Mouse (Mus musculus) kidney, adult 2 months (tissue): ENCODE measurements at regions not wholly inside any gene's neighbourhood (a gene's known extent, or its start where the extent isn't known, plus 50 kb on each side); places are given as distances from the start of the nearest gene placed in this dataset.
"Not testable (repeated sequence)": the region's sequence is repeated elsewhere in the genome, so short reads cannot be mapped to it uniquely, and the experiment has no call there.

Source experiments
- CTCF ChIP-seq: fragments of 200-500 bp; conservative IDR thresholded peaks from 2 replicates; pipeline ENCODE4 v1.5.1; 2011; ENCODE audit warnings: low read depth, mild to moderate bottlenecking, control low read depth, low read length, moderate library complexity, mixed read lengths; ENCODE audit not compliant: insufficient read depth, insufficient read length
- POLR2A ChIP-seq: fragments of 200-500 bp; IDR thresholded peaks from one replicate; pipeline ENCODE4 v1.6.1; 2011; ENCODE audit warnings: low read depth, low read length, control low read depth

- not testable (repeated sequence) for TF ChIP-seq CTCF, POLR2A
These were observed 164.3 kb upstream of the 9130204L05Rik start for GRCm38 (mm10) chr3:91254926-91255325.
